Mouse (Mus musculus) heart, postnatal 0 days (tissue): ENCODE measurements at regions not wholly inside any gene's neighbourhood (a gene's known extent, or its start where the extent isn't known, plus 50 kb on each side); places are given as distances from the start of the nearest gene placed in this dataset.

Source experiments
- CTCF ChIP-seq: IDR thresholded peaks from 2 replicates; pipeline ENCODE4 v1.5.1; 2016; ENCODE audit warnings: antibody characterized with exemption, control low read depth, low read depth
- EP300 ChIP-seq: IDR thresholded peaks from 2 replicates; pipeline ENCODE4 v1.6.1; 2016; ENCODE audit warnings: antibody characterized with exemption, low read depth

- TF ChIP-seq CTCF: no peak
- TF ChIP-seq EP300: no peak
These were observed 106.7 kb downstream of the Sptssa start for GRCm38 (mm10) chr12:54549659-54550058.
